Mouse (Mus musculus) heart, postnatal 36 days (tissue): ENCODE measurements around the gene Zbtb44. TPM values are rescaled to one million over a fixed set of nuclear protein-coding genes. Genes with fewer than 3 reads are reported as not detected.

Experiments
- DNase-seq, 2 experiments: peaks; one replicate each; pipeline ENCODE4 v3.0.0; 2021 to 2022
- intact Hi-C: fragments of 180-260 bp; cut with DNase I; formaldehyde crosslinking; loops from one replicate; pipeline ENCODE4 v1.15.1; 2025
- total RNA-seq, 2 experiments: library from RNA; stranded (reverse); gene quantifications; 2 replicates each; pipeline ENCODE4 v1.2.3; 2021

The Zbtb44 gene
- total RNA-seq: 10 to 100 TPM; 38.0 to 39.8 TPM

DNA sequence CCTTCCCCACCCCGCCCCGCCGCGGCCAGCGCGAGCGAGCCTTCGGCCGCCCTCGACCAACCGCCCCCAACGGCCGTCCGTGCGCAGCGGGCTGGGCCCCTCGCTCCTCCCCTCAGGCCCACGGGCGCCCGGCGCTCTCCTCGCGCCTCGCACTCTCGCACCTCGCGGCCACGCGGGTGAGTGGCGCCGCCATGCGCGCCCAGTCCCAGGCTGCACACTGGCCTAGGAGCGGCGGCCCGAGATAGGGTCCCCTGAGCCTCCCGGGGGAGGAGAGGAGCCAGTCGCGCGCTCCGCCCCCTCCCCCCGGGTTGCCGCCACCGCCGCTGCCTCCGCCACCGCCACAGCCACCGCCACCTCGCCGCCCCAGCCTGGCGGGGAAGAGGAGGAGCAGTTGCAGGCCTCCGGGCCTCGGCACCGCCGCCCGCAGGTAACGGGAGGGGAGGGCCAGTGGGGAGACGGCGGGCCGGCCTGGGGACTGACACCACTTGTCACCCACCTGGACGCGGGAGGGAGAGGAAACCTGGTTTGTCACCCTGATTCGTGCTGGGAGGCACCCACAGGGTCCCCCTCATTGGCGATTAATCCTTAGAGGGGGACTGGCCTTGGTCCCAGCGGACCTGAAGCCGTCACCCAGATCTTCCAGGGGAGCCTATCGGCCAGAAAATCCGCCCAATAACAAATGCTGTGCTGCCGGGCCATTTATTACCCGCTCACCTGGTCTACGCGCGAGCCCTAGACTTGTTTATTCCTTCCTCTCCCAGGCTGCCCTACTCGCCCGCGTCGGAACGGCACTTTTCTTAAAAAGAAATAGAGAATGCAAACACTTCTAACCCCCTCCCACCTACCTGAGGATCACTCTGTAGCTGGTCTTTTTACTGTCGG lies at the start of gene Zbtb44:
TSS of gene Zbtb44 (plus strand) at position 113 of the 882 bp plus-strand sequence.
- intact Hi-C loops: loop anchor here (5.0 kb wide), 2 partner anchors 88 to 252 kb away; partner anchors contain the start of genes Adamts8 and Prdm10
- peak; percentile 67 to 90 for DNase-seq

DNA sequence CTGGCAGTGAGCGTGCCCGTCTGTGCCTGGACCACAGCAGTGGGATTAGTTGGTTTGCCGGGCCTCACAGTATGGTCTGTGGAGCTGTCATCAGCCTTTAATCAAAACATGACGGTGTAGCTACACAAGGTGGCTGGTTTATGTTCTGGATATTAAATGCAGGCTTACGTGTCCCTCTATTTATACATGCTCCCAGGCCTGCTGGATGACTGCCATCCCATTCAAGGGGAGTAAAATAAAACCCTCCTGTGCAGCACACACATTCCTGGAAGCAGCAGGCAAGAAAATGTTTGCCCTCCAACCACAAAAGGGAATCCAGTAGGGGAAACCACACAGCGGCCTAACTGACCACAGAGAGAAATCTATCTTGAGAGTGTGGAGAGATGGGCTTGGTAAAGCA lies 44.7 kb upstream of the Zbtb44 start:
- DNase-seq: no peak
- intact Hi-C loops: no loop called here

- no peak for DNase-seq
- intact Hi-C loops: no loop called here
These were observed 37.3 kb upstream of the Zbtb44 start for GRCm38 (mm10) chr9:30993106-30993505.

- intact Hi-C loops: no loop called here
- DNase-seq: no peak
These were observed 33.6 kb upstream of the Zbtb44 start for GRCm38 (mm10) chr9:30996590-30997562.

DNA sequence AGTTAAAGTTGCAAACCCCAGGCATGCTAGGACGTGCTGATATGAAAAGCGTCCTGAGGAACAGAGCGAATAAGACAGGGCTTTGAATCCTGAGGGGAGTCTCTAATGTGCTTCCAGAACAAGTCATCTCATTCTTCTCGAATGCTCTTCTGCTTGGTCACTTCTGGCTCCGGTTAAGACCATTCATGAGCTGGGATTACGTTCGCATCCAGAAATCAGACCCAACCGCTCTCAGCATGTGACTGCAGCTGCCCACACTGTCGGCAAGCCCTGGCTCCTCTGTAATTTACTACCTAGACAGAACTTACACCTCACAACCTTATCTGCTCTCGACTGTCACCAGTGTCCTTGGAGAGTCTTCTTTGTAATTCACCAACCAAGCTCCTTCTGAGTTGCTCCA lies 29.8 kb upstream of the Zbtb44 start:
- intact Hi-C loops: no loop called here
- DNase-seq: no peak

DNA sequence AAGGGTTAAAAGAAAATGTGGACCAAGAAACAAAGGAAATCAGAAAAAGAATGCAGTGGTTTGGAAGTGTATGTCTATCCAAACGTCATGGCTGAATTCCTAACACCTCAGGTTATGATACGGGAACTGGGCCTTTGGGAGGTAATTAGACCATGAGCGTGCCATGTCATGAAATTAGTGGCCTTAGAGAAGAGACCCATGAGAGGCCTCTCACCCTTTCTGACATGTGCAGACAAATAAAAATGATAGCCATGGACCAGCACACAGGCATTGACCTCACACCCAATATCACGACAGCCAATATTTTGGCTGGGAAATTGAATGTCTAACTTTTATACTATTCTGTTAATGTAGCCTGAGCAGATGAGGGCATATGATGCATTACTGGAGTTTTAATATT lies 27.9 kb upstream of the Zbtb44 start:
- DNase-seq: no peak
- intact Hi-C loops: no loop called here

DNA sequence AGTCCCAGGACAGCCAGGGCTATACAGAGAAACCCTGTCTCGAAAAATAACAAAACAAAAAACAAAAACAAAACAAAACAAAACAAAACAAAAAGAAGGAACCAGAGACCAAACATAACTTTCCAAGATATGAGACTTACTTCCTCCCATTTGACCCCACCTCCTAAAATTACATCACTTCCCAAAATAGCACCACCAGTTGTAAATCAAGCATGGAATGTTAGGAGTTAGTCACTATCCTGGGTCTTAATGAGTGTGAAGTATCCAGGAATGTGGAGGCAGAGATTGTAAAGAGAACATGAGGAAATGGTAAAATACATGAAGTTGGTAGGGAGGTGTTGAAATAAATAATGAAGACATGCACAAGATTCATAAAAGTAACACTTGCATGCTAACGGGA lies 21.1 kb upstream of the Zbtb44 start:
- intact Hi-C loops: no loop called here

GRCm38 (mm10) chr9:31010040-31010439 lies 20.4 kb upstream of the Zbtb44 start:
- intact Hi-C loops: no loop called here
- no peak for DNase-seq

More for the DNA sequence above, 21.1 kb upstream of the Zbtb44 start:
- DNase-seq: no peak

DNA sequence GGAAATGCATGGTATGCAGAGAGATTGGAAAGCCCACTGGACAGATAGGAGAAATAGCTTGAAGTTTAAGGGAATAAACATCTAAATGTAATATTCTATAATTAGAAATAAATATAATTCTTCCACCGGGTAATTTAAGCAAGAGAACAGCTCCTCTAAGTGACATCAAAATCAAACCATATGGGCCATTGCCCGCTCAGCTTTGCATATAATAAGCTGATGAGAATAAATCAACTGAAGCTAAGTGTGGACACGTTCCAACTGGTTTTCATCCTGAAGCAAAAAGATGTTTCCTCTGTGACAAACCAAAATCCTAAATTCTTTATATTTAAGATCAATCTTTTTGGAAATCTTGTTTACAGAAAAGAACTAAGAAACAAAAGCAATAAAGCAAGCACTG lies 19.7 kb upstream of the Zbtb44 start:
- no peak for DNase-seq
- intact Hi-C loops: no loop called here

DNA sequence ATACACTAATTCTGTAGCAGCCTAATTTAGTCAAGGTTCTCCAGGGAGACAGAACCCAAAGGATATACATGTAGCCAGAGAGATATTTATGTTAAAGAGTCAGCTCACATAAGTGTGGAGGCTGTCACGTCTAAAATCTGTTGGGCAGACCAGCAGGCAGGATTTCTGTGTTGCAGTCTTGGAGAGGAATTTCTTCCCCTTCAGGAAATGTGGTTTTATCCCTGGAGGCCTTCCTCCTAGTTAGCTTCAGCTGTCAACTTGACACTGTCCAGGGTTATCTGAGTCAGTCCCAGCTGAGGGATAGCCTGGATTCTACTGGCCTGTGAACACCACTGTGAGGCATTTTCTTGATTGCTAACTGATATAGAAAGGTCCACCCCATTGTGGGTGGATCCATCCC lies 18.9 kb upstream of the Zbtb44 start:
- intact Hi-C loops: no loop called here
- DNase-seq: peak in 1 of 2 experiments; percentile 9

GRCm38 (mm10) chr9:31012674-31013073 lies 17.8 kb upstream of the Zbtb44 start:
- DNase-seq: no peak
- intact Hi-C loops: no loop called here

- intact Hi-C loops: no loop called here
- DNase-seq: no peak
These were observed 17.0 kb upstream of the Zbtb44 start for GRCm38 (mm10) chr9:31013415-31013814.

GRCm38 (mm10) chr9:31017616-31018015 lies 12.8 kb upstream of the Zbtb44 start:
- intact Hi-C loops: no loop called here

DNA sequence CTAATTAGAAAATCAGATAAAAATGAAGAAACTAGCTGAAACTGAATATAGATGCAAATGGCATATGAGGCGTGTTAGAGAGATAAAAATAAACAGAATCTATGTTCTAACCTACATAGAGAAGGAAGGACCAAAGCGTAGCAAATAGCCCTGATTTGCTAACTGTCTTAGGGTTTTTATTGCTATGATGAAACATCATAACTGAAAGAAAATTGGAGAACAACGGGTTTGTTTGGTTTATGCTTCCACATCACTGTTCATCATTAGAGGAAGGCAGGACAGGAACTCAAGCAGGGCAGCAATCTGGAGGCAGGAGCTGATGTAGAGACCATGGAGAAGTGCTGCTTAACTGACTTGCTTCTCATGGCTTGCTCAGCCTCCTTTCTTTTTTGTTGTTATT lies 12.3 kb upstream of the Zbtb44 start:
- intact Hi-C loops: no loop called here
- DNase-seq: no peak

More at GRCm38 (mm10) chr9:31017616-31018015, 12.8 kb upstream of the Zbtb44 start:
- DNase-seq: no peak

- DNase-seq: no peak
These were observed 11.7 kb upstream of the Zbtb44 start for GRCm38 (mm10) chr9:31018705-31019104.

DNA sequence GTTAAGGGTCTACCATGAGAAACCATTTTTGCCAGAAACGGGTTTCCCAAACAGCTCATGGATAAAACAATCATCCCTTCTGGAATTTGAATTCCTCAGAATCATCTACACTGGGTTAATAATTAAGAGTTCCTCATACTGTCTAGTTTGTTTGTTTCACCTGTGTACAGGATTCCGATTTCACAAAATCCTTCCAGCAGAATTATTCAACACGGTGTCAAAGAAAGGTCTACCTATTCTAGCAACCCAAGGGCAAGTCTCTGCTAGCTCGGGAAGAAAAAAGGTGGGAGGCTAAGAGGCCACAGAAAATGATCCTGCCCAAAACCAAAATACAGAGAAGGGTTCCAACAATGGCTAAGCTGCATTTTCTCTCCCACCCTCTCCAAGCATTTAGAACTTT lies 2.2 kb upstream of the Zbtb44 start:
- intact Hi-C loops: no loop called here
- DNase-seq: no peak

More at GRCm38 (mm10) chr9:31018705-31019104, 11.7 kb upstream of the Zbtb44 start:
- intact Hi-C loops: no loop called here

- intact Hi-C loops: loop anchor here (5.0 kb wide), 2 partner anchors 88 to 252 kb away; partner anchors contain the start of genes Adamts8 and Prdm10
- DNase-seq: peak; percentile 95 to 97
These were observed 513 bp upstream of the Zbtb44 start for GRCm38 (mm10) chr9:31029751-31030511.

- intact Hi-C loops: loop anchor here (5.0 kb wide), 2 partner anchors 89 to 251 kb away; partner anchors contain the start of genes Adamts8 and Prdm10
- no peak for DNase-seq
These were observed 985 bp downstream of the Zbtb44 start for GRCm38 (mm10) chr9:31031414-31031843.

DNA sequence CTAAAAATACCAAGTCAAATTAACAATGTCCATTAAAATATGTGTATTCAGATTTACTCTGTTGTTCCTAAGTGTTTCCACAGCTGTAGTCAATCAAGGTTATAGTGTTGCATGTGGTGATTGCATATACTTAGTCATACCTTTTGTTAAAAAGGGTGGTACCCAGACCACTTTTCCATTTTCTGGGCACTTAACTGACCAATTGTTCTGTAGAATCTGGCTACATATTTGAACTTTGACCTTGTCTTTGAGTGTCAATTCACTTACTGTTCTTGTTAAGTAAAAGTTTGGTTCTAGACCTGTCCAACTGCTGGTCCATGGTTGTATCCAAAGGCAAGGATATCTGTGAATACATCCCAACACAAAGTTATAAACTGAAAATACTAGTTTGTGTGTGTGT lies 2.1 kb downstream of the Zbtb44 start:
- DNase-seq: no peak
- intact Hi-C loops: loop anchor here (5.0 kb wide), 2 partner anchors 90 to 250 kb away; partner anchors contain the start of genes Adamts8 and Prdm10

DNA sequence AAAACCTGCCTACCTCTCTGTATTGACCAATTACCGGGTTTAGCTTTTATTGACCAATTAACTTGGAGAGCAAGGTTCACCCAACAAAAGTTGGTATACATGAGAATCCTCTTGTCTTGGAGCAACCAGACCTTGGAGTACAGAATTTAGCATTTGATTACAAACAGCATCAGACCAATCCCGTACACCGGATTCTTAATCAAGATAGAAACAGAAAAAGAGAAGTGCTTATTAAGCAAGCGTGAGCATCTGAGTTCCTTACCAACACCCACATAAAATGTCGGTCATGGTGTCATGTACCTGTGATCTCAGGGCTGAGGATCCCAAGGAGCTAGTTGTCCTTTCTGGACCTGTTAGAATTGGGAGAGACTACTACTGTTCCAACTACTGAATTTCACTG lies 19.8 kb downstream of the Zbtb44 start:
- no peak for DNase-seq
- intact Hi-C loops: no loop called here
